Mouse (Mus musculus) stomach, embryonic 15.5 days (tissue): Measurements from ENCODE around the gene Nbl1. TPM values are rescaled to one million over a fixed set of nuclear protein-coding genes. Genes with fewer than 3 reads are reported as not detected.

Experiments
- ATAC-seq: fragments of 200-750 bp; cut with Nextera tagmentation; 2 replicates; pipeline ENCODE4 v1.8.0; 2017; ENCODE audit warnings: low read depth, moderate number of reproducible peaks, moderate TSS enrichment; ENCODE audit not compliant: insufficient read depth, low FRiP score
- H3K27ac ChIP-seq: fragments of 300-500 bp; sonication (generic); 2 replicates; pipeline ENCODE4 v1.5.1; 2015; ENCODE audit warnings: mild to moderate bottlenecking, inconsistent platforms
- H3K27me3 ChIP-seq: fragments of 300-500 bp; sonication (generic); replicated peaks from 2 replicates; pipeline ENCODE4 v1.6.1; 2015; ENCODE audit warnings: inconsistent platforms
- H3K36me3 ChIP-seq: fragments of 300-500 bp; sonication (generic); 2 replicates; pipeline ENCODE4 v1.6.1; 2015; ENCODE audit warnings: inconsistent platforms
- H3K4me1 ChIP-seq: fragments of 300-500 bp; sonication (generic); 2 replicates; pipeline ENCODE4 v1.6.1; 2015; ENCODE audit warnings: inconsistent platforms
- H3K4me2 ChIP-seq: fragments of 300-500 bp; sonication (generic); 2 replicates; pipeline ENCODE4 v1.6.1; 2015; ENCODE audit warnings: mild to moderate bottlenecking, inconsistent platforms
- H3K4me3 ChIP-seq: fragments of 300-500 bp; sonication (generic); replicated peaks from 2 replicates; pipeline ENCODE4 v1.5.1; 2015; ENCODE audit warnings: inconsistent platforms
- H3K9ac ChIP-seq: fragments of 300-500 bp; sonication (generic); 2 replicates; pipeline ENCODE4 v1.6.1; 2015; ENCODE audit warnings: inconsistent platforms
- H3K9me3 ChIP-seq: fragments of 300-500 bp; sonication (generic); 2 replicates; pipeline ENCODE4 v1.6.1; 2016; ENCODE audit warnings: inconsistent platforms
- WGBS: fragments of 180-500 bp; shearing (Covaris S2); methylation state at CpG from one replicate; pipeline ENCODE4 v1.1.7; 2015; 5-methylcytosine and 5-hydroxymethylcytosine counted together
- polyA plus RNA-seq: library from polyadenylated mRNA; unstranded; fragments of >200 nt; fragmentation: Nextera tagmentation; extraction: Ambion mirVana; gene quantifications from 2 replicates; pipeline ENCODE4 v1.2.1, GENCODE M21; 2015

Gene Nbl1
- polyA plus RNA-seq, 1 experiment from 2014 or later = 64.6 TPM

- Histone ChIP-seq H3K4me2 (no peak overlapping the region), H3K9ac (no peak overlapping the region), H3K27me3 (no peaks in the 10 kb centered on the region), H3K4me3 (no peak overlapping the region), H3K9me3 (no peaks in the 10 kb centered on the region), H3K36me3 (no peaks in the 10 kb centered on the region), H3K4me1 (no peaks in the 10 kb centered on the region), H3K27ac (no peak overlapping the region)
- WGBS = 70% methylated on average over 5 of the region's 5 CpGs
- ATAC-seq = no peak
Observed at GRCm38 (mm10) chr4:139057291-139057690, 35.5 kb downstream of the Nbl1 start.

- Histone ChIP-seq H3K4me3 (no peak overlapping the region), H3K27me3 (no peaks in the 10 kb centered on the region), H3K36me3 (no peaks in the 10 kb centered on the region), H3K9ac (no peak overlapping the region), H3K9me3 (no peaks in the 10 kb centered on the region), H3K4me2 (no peak overlapping the region), H3K27ac (no peak overlapping the region), H3K4me1 (no peaks in the 10 kb centered on the region)
- ATAC-seq = no peak
- WGBS = 68% methylated on average over 3 of the region's 3 CpGs
Observed at GRCm38 (mm10) chr4:139055744-139056143, 37.0 kb downstream of the Nbl1 start.

- Histone ChIP-seq H3K4me3 (no peak overlapping the region), H3K27me3 (no peaks in the 10 kb centered on the region), H3K9me3 (no peaks in the 10 kb centered on the region), H3K9ac (no peak overlapping the region), H3K27ac (no peak overlapping the region), H3K4me1 (no peaks in the 10 kb centered on the region), H3K4me2 (no peak overlapping the region), H3K36me3 (no peaks in the 10 kb centered on the region)
- no peak for ATAC-seq
- WGBS = 88% methylated on average over 4 of the region's 4 CpGs
Observed at GRCm38 (mm10) chr4:139055336-139055735, 37.5 kb downstream of the Nbl1 start.

- Histone ChIP-seq H3K36me3 (no peaks in the 10 kb centered on the region), H3K9ac (no peak overlapping the region), H3K27ac (no peak overlapping the region), H3K4me1 (no peaks in the 10 kb centered on the region), H3K4me2 (no peak overlapping the region), H3K9me3 (no peaks in the 10 kb centered on the region), H3K4me3 (no peak overlapping the region), H3K27me3 (no peaks in the 10 kb centered on the region)
- no peak for ATAC-seq
- WGBS = 50% methylated on average over 9 of the region's 9 CpGs
Observed at GRCm38 (mm10) chr4:139054300-139054923, 38.4 kb downstream of the Nbl1 start.

GRCm38 (mm10) chr4:139053391-139053790 is 39.4 kb downstream of the Nbl1 start:
- Histone ChIP-seq H3K9ac (no peak overlapping the region), H3K36me3 (no peaks in the 10 kb centered on the region), H3K9me3 (no peaks in the 10 kb centered on the region), H3K4me2 (no peak overlapping the region), H3K27me3 (no peaks in the 10 kb centered on the region), H3K4me1 (no peaks in the 10 kb centered on the region), H3K4me3 (no peak overlapping the region), H3K27ac (no peak overlapping the region)
- ATAC-seq = no peak
- 37% methylated on average over 5 of the region's 5 CpGs for WGBS

- H3K27me3 ChIP-seq = no peaks in the 10 kb centered on the region
- no peak for ATAC-seq
- no peak overlapping the region for H3K4me3 ChIP-seq
- H3K9ac ChIP-seq = no peak overlapping the region
- WGBS = 82% methylated on average over 7 of the region's 7 CpGs
- H3K4me2 ChIP-seq = no peak overlapping the region
- H3K36me3 ChIP-seq = no peaks in the 10 kb centered on the region
- no peaks in the 10 kb centered on the region for H3K9me3 ChIP-seq
- no peaks in the 10 kb centered on the region for H3K4me1 ChIP-seq
- no peak overlapping the region for H3K27ac ChIP-seq
Observed at GRCm38 (mm10) chr4:139052796-139053195, 40.0 kb downstream of the Nbl1 start.

- Histone ChIP-seq H3K36me3 (no peaks in the 10 kb centered on the region), H3K27ac (no peak overlapping the region), H3K4me1 (no peaks in the 10 kb centered on the region), H3K4me2 (no peak overlapping the region), H3K9me3 (no peaks in the 10 kb centered on the region), H3K9ac (no peak overlapping the region), H3K4me3 (no peak overlapping the region), H3K27me3 (no peaks in the 10 kb centered on the region)
- WGBS = 76% methylated on average over 6 of the region's 6 CpGs
- no peak for ATAC-seq
Observed at GRCm38 (mm10) chr4:139048518-139048917, 44.3 kb downstream of the Nbl1 start.

GRCm38 (mm10) chr4:139046354-139046753 is 46.4 kb downstream of the Nbl1 start:
- Histone ChIP-seq H3K4me2 (no peak overlapping the region), H3K9ac (no peak overlapping the region), H3K36me3 (no peaks in the 10 kb centered on the region), H3K9me3 (no peaks in the 10 kb centered on the region), H3K4me3 (no peak overlapping the region), H3K27me3 (no peaks in the 10 kb centered on the region), H3K27ac (no peak overlapping the region), H3K4me1 (no peaks in the 10 kb centered on the region)
- ATAC-seq = no peak
- WGBS = 83% methylated on average over 5 of the region's 5 CpGs

GRCm38 (mm10) chr4:139044566-139044965 is 48.2 kb downstream of the Nbl1 start:
- H3K27ac ChIP-seq = no peak overlapping the region
- no peaks in the 10 kb centered on the region for H3K4me1 ChIP-seq
- H3K9ac ChIP-seq = no peak overlapping the region
- H3K4me2 ChIP-seq = no peak overlapping the region
- no peak overlapping the region for H3K4me3 ChIP-seq
- no peaks in the 10 kb centered on the region for H3K36me3 ChIP-seq
- no peaks in the 10 kb centered on the region for H3K27me3 ChIP-seq
- WGBS = 89% methylated on average over 5 of the region's 5 CpGs
- no peaks in the 10 kb centered on the region for H3K9me3 ChIP-seq
- ATAC-seq = no peak

- no peak overlapping the region for H3K4me2 ChIP-seq
- 78% methylated on average over 2 of the region's 2 CpGs for WGBS
- no peaks in the 10 kb centered on the region for H3K9me3 ChIP-seq
- no peaks in the 10 kb centered on the region for H3K4me1 ChIP-seq
- H3K9ac ChIP-seq = no peak overlapping the region
- ATAC-seq = no peak
- H3K27ac ChIP-seq = no peak overlapping the region
- no peaks in the 10 kb centered on the region for H3K36me3 ChIP-seq
- no peaks in the 10 kb centered on the region for H3K27me3 ChIP-seq
- H3K4me3 ChIP-seq = no peak overlapping the region
Observed at GRCm38 (mm10) chr4:139043600-139043999, 49.2 kb downstream of the Nbl1 start.

GRCm38 (mm10) chr4:139042611-139043010 is 50.2 kb downstream of the Nbl1 start:
- no peak for ATAC-seq
- Histone ChIP-seq H3K4me2 (no peak overlapping the region), H3K9me3 (no peaks in the 10 kb centered on the region), H3K36me3 (no peaks in the 10 kb centered on the region), H3K4me1 (0 out of 2 replicates have a peak, but pooled peaks cover 4% of the 10 kb centered on the region), H3K9ac (no peak overlapping the region), H3K4me3 (no peak overlapping the region), H3K27me3 (no peaks in the 10 kb centered on the region), H3K27ac (no peak overlapping the region)
- 75% methylated on average over 5 of the region's 5 CpGs for WGBS

- Histone ChIP-seq H3K4me3 (no peak overlapping the region), H3K9ac (no peak overlapping the region), H3K4me1 (0 out of 2 replicates have a peak, but pooled peaks cover 4% of the 10 kb centered on the region), H3K4me2 (no peak overlapping the region), H3K27me3 (no peaks in the 10 kb centered on the region), H3K36me3 (no peaks in the 10 kb centered on the region; the same call in 1 of the 2 replicates), H3K27ac (no peak overlapping the region), H3K9me3 (no peaks in the 10 kb centered on the region)
- ATAC-seq = no peak
- WGBS = 15% methylated on average over 10 of the region's 10 CpGs
Observed at GRCm38 (mm10) chr4:139040084-139040839, 52.5 kb downstream of the Nbl1 start.
